Mouse (Mus musculus): ENCODE data around the gene Ppih. TPM values are rescaled to one million over a fixed set of nuclear protein-coding genes. Genes with fewer than 3 reads are reported as not detected.
A peak's percentile ranks its signal among the peaks of the same experiment; 100 is the strongest.

Gene Ppih
- 1 to 10 TPM; 7.0 to 7.8 TPM for total RNA-seq (2021)
- long read RNA-seq, experiment 1, partial matches to known transcripts, result 0 of 7 reads
- long read RNA-seq, experiment 1, other reads (novel, unspliced or antisense), result 2 of 7 reads
- long read RNA-seq, experiment 2, partial matches to known transcripts, result 1 of 4 reads
- long read RNA-seq, experiment 2, other reads (novel, unspliced or antisense), result 0 of 4 reads

DNA sequence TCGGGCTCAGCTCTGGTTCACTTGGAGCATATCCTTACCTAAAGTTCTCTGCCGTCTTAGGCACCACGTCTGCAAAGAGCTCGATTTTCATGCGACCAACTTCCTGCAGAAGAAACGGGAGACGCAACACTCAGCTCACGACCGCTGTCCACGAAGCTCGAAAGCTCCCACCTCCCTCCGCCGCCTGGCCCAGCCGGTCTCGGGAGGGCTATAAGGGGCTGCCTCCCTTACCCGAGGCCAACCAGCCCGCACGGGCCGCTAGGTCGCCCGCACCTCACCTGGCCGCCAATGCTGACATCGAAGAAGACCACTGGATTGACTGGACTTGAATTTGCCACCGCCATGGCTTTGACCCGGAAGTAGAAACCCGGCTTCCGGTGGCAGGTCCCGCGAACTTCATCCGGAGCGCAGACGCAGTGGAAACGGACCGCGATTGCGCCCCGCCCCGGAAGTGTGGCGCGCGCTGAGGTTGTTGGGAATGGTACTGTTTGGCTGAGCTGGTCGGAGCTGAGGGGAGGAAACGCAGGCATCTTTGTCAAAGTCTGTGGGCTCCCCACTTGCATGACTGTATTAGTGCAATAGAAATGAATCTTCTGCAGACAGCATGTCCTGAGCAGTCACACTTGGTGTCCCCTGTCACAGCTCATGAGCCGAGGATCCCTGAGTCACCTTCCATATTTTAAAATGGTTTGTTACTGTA is at the start of gene Ppih:
Gene Ppih (minus strand): TSS at position 416 of the 700 bp plus-strand sequence.
- peak; percentile 94 for DNase-seq

DNA sequence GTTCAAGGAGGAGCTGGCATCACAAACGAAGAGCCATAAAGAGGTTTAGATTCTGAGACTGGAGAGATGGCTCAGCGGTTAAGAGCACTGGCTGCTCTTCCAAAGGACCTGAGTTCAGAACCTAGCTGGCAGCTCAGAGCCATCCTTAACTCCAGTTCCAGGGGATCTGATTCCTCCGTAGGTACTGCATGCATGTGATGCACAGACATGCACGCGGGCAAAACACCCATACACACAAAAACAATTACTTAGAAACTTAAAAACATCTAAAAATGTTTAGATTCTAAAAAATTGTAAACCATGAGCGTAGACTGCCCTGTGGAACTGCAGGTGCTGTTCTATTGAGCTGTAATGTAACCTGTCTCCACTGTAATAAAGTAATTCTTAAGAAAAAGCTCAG is 49.1 kb upstream of the Ppih start:
- DNase-seq, result no peak

DNA sequence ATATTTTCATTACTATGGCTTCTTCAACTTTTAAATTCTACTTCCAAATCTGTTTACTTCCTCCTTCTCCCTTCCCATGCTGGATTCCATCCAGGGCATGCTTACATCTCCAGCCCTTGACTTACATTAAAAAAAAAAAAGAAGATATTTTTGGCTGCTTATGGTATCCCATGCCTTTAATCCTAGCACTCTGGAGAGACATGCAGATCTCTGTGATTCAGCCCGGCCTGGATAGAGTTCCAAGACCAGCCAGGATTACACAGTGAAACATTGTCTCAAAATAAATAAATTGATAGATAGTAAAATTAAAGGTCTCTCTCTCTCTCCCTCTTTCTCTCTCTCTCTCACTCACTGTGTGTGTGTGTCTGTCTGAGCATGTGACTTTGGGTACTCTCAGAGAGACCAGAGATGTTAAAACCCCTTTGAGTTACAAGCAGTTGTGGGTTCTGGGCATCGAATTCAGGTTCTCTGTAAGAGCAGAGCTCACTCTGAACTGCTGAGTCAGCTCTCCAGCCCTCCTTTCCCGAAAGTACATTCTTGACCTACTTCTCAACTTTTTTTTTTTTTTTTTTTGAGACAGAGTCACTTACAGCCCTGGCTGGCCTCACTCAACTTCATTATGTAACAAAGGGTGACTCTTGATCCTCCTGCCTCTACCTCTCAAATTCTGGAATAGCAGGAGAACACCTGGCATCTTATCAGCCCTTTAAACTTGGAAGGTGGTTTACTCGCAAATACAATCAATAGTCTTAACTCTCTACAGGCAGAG is 46.6 kb upstream of the Ppih start:
- no peak for DNase-seq

GRCm38 (mm10) chr4:119362231-119362630 is 41.9 kb upstream of the Ppih start:
- no peak for DNase-seq

- DNase-seq, result no peak
Measured at GRCm38 (mm10) chr4:119359196-119359971, 39.0 kb upstream of the Ppih start.

DNA sequence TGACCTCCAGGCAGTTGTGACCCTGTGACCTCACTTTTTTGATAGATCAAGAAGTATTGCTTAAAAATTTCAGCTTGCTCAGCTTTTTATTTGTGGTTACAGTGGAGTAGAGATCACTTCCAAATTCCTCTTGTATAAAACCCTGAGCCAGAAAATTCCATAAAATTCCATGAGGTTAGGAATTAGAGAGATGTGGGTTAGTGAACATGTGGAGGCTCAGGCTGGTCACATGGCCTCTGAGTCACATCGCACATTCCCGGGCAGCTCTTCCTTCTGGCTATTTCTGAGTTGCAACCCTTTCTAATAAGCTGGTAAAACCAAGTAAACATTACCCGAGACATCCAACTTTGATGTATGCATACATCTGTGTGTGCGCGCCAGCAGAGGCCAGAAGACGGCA is 25.2 kb upstream of the Ppih start:
- no peak for DNase-seq

DNA sequence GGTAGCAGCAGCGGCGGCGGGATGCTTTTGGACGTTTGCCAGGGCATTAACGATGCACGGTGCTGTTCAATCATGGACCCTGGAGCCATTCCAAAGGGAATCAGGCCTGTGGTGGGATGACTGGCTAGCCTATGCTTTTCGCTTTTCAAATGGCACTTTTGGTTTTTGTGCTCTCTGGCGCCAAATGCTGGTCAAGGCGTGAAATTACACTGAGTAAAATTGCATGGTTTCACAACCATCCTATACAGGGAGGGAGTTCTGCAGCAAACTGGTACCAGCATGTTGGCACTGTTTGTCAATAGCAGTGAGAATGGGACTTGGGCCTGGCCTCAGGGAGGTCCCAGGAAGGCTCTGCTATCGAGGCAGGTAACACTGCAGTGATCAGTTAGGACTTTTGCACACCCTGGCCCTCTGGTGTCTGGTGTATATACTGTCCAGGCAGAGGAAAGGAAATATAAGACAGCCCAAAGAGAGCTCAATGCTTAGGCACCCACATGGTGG is 18.6 kb upstream of the Ppih start:
- DNase-seq, result no peak

GRCm38 (mm10) chr4:119338422-119338821 is 18.1 kb upstream of the Ppih start:
- no peak for DNase-seq

GRCm38 (mm10) chr4:119333487-119333886 is 13.1 kb upstream of the Ppih start:
- no peak for DNase-seq

- no peak for DNase-seq
Measured at GRCm38 (mm10) chr4:119320896-119321550, 677 bp upstream of the Ppih start.

DNA sequence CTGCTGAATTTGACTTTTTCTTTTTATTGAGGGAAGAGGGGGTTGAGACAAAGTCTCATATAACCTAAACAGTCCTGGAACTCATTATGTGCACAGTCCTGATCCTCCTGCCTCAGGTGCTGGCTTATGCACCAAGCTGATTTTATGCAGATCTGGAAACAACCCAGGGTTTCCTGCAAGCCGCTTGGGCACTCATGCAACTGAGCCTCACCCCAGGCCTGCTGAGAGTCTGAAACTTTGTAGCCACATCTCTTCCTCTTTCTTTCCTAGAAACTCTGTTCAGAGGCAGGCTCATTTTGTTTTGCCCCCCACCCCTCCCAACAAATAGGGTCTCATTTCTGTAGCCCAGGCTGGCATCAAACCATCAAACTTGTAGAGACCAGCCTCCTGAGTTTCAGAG is 6.6 kb downstream of the Ppih start:
- no peak for DNase-seq

GRCm38 (mm10) chr4:119305418-119305817 is 14.9 kb downstream of the Ppih start:
- DNase-seq, result no peak

DNA sequence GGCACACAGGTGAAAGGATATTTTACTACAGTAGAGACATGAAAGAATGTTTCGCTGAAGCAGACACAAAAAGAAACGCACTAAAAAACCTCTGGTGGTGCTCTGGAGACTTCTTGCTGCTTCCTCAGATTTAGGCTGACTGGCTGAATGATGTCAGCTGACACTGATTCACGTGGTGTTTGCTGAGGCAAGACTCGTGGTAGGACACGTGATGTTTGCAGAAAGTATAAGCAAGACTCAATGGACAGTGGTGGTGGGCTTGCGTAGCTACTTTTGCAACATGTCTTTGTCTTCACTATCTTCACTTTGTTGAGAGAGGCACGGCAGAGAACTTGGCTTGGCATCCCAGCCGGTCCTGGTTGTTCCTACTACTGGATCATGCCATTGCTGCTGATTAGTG is 17.1 kb downstream of the Ppih start:
- no peak for DNase-seq

GRCm38 (mm10) chr4:119301777-119302176 is 18.6 kb downstream of the Ppih start:
- DNase-seq, result no peak

DNA sequence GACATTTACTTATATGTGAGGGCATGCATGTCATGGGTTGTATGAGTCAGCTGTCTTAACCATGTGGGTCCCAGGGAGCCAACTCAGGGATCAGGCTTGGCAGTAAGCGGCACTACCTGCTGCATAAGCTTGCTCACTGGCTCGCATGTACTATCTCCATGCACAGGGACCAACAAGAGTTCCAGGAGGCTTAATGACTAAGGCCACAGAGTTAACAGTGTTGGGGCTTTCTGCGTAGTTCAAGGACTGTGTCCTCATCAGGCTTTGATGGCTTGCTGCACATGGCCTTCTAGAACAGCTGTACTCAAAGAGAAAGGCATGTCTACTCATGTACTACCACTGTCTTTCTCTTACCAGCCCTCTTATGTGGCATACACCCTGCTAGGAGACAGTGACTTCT is 19.6 kb downstream of the Ppih start:
- DNase-seq, result no peak

GRCm38 (mm10) chr4:119297361-119297760 is 23.0 kb downstream of the Ppih start:
- no peak for DNase-seq

GRCm38 (mm10) chr4:119295134-119295453 is 25.3 kb downstream of the Ppih start:
- no peak for DNase-seq

- DNase-seq, result peak; percentile 99
Measured at GRCm38 (mm10) chr4:119294415-119295133, 25.8 kb downstream of the Ppih start, which contains the start of gene Ybx1. Gene Ybx1 (minus strand): TSS chr4:119294604.

GRCm38 (mm10) chr4:119293574-119294258 is 26.6 kb downstream of the Ppih start:
- DNase-seq, result peak; percentile 10

- DNase-seq, result peak; percentile 49
Measured at GRCm38 (mm10) chr4:119292771-119293573, 27.4 kb downstream of the Ppih start.

All from gastrocnemius, postnatal 25 days (tissue).